Mouse (Mus musculus) cerebellum, adult 2 months (tissue): ENCODE data around the gene Slc10a7.

Source experiments
- CTCF ChIP-seq: fragments of 200-500 bp; IDR thresholded peaks from 2 replicates; pipeline ENCODE4 v1.5.1; 2011; ENCODE audit warnings: low read depth, mild to moderate bottlenecking, control low read depth, low read length, moderate library complexity, borderline replicate concordance; ENCODE audit not compliant: insufficient read depth
- POLR2A ChIP-seq: fragments of 200-500 bp; IDR thresholded peaks from 2 replicates; pipeline ENCODE4 v1.6.1; 2011; ENCODE audit warnings: low read length, control low read depth, borderline replicate concordance; ENCODE audit not compliant: insufficient read depth

GRCm38 (mm10) chr8:78563466-78564058, 54.4 kb downstream of the Slc10a7 start:
- TF ChIP-seq POLR2A (no peak), CTCF (no peak)
